Mouse (Mus musculus): ENCODE data around the gene Ets2.

DNA sequence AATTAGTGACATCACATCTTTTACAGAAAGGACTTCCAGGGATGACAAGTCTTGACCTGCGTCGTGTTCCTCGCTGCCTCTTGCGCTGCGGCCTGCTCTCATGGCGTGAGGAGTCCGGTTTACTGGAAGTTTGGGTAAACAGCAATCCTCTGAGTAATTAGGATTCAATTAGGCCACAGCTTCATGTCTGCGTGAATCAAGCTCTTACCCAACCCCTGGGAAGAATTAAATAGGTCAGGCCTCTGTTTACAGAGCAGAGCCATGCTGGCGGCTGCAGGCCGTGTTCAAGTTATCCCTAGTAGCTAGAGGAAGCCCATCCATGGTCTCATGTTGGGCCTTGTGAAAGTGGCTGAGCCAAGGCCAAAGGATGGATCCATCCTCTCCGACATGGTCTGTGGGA, 39.5 kb downstream of the Ets2 start:
- no peak for TF ChIP-seq POLR2A (IDR thresholded peaks at IDR 0.05; ENCODE audit: insufficient read depth, low read depth, low read length)
- no peak for TF ChIP-seq CTCF (IDR thresholded peaks at IDR 0.05; ENCODE audit: insufficient read depth, low read depth, low read length)
